Mouse (Mus musculus) midbrain, postnatal 0 days (tissue): ENCODE measurements around the gene Cdkn2a. TPM values are rescaled to one million over a fixed set of nuclear protein-coding genes. Genes with fewer than 3 reads are reported as not detected.
A peak's percentile ranks its signal among the peaks of the same experiment; 100 is the strongest.

Experiments
- ATAC-seq: fragments of 200-750 bp; cut with Nextera tagmentation; 2 replicates; pipeline ENCODE4 v1.8.0; 2017; ENCODE audit warnings: moderate number of reproducible peaks, mild to moderate bottlenecking, moderate TSS enrichment, moderate library complexity; ENCODE audit not compliant: low FRiP score
- DNase-seq: peaks from one replicate; pipeline ENCODE4 v3.0.0-alpha.2; 2015; ENCODE audit warnings: low spot score
- H3K27ac ChIP-seq: fragments of 300-500 bp; sonication (generic); 2 replicates; pipeline ENCODE4 v1.5.1; 2014; ENCODE audit warnings: low read depth, mild to moderate bottlenecking, low read length, mixed read lengths
- H3K27me3 ChIP-seq: fragments of 300-500 bp; sonication (generic); 2 replicates; pipeline ENCODE4 v1.6.1; 2014; ENCODE audit warnings: low read length, control low read depth, mixed read lengths; ENCODE audit not compliant: insufficient read depth
- H3K36me3 ChIP-seq: fragments of 300-500 bp; sonication (generic); 2 replicates; pipeline ENCODE4 v1.6.1; 2014; ENCODE audit warnings: low read length, control low read depth, mixed read lengths; ENCODE audit not compliant: insufficient read depth
- H3K4me1 ChIP-seq: fragments of 300-500 bp; sonication (generic); 2 replicates; pipeline ENCODE4 v1.6.1; 2014; ENCODE audit warnings: mild to moderate bottlenecking, control low read depth, antibody characterized with exemption, low read length, mixed read lengths; ENCODE audit not compliant: insufficient read depth
- H3K4me2 ChIP-seq: fragments of 300-500 bp; sonication (generic); 2 replicates; pipeline ENCODE4 v1.6.1; 2014; ENCODE audit warnings: low read depth, mild to moderate bottlenecking, low read length, mixed read lengths; ENCODE audit not compliant: poor library complexity, severe bottlenecking
- H3K4me3 ChIP-seq: fragments of 300-500 bp; sonication (generic); 2 replicates; pipeline ENCODE4 v1.5.1; 2014; ENCODE audit warnings: low read depth, mild to moderate bottlenecking, low read length, moderate library complexity
- H3K9ac ChIP-seq: fragments of 300-500 bp; sonication (generic); replicated peaks from 2 replicates; pipeline ENCODE4 v1.6.1; 2014; ENCODE audit warnings: mild to moderate bottlenecking, low read length, moderate library complexity, mixed read lengths; ENCODE audit not compliant: poor library complexity, severe bottlenecking
- H3K9me3 ChIP-seq: fragments of 300-500 bp; sonication (generic); 2 replicates; pipeline ENCODE4 v1.6.1; 2016; ENCODE audit warnings: low read length, control low read depth
- CTCF ChIP-seq: IDR thresholded peaks from 2 replicates; pipeline ENCODE4 v1.5.1; 2016; ENCODE audit warnings: antibody characterized with exemption, mild to moderate bottlenecking
- WGBS: fragments of 180-500 bp; shearing (Covaris S2); extraction: QIAGEN DNeasy Blood & Tissue Kit; methylation state at CpG from one replicate; pipeline ENCODE4 v1.1.7; 2014; 5-methylcytosine and 5-hydroxymethylcytosine counted together
- polyA plus RNA-seq: library from polyadenylated mRNA; unstranded; fragments of >200 nt; fragmentation: Nextera tagmentation; extraction: Ambion mirVana; gene quantifications from 2 replicates; pipeline ENCODE4 v1.2.1, GENCODE M21; 2015
- total RNA-seq: library from RNA; depleted of rRNA; stranded (reverse); fragments of >200 nt; gene quantifications from 2 replicates; pipeline ENCODE4 v1.2.3, GENCODE M21; 2014; rRNA removed

The Cdkn2a gene
- total RNA-seq = not detected in 2 replicates
- not detected in 2 replicates for polyA plus RNA-seq

DNA sequence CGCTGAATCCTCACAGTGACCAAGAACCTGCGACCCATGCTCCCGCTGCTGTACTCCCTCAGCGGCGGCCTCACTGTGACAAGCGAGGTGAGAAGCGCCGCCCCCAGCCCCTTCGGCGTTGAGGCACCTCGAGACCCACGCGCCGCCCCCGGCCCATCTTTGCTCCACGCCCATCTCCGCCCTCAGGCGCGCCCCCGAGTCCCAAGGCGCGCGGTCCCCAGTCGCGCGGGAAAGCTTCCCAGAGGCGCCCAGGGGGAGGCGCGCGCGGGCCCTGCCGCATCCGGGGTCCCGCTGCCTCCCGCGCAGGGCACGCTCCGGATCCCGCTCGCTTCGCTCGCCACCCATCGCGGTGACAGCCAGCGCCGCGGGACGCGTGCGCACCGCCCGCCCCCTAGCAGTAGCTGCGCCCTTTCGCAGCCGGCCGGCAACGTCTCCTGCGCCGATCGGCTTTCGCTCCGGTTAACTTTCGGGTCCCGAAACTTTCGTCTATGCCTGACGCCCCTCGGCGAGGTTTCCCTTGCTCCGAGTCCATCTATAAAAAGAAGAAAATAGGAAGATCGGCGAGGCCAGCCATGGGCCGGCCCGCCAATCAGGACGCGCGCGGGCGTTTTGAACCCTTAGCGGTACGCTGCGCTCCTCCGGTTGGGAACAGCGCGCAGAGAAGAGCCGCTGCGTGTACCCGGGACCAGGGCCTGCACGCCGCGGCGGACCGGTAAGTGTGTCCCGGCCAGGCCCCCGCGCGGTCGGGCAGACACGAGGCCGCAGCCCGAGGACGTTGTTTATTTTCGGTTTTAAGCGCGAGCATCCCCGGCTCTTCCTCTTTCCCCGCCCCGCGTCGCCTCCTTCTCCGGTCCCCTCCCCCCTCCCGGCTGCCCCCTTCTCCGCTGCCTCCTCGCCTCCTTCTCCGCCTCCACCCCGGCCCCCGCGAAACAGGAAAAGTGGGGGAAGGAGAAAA lies at the start of gene Cdkn2a:
Gene Cdkn2a (minus strand): TSS at position 168 of the 955 bp plus-strand sequence.
- WGBS = under 1% methylated on average over 83 of the region's 117 CpGs
- peak within 1 kb of the TSS; percentile 47 for H3K4me3 ChIP-seq
- peak within 1 kb of the TSS; percentile 76 for H3K4me2 ChIP-seq
- H3K27ac ChIP-seq = no peak within 1 kb of the TSS
- ATAC-seq = peak; percentile 87
- H3K4me1 ChIP-seq = no peaks in the 10 kb centered on the region; the same call in 1 of the 2 replicates
- peaks cover 84% of the 10 kb centered on the region for H3K27me3 ChIP-seq
- no peaks in the 10 kb centered on the region for H3K36me3 ChIP-seq
- no peak; the same call in 1 of the 2 replicates for TF ChIP-seq CTCF
- peak within 1 kb of the TSS; percentile 44; the same call in 1 of the 2 replicates for H3K9ac ChIP-seq
- DNase-seq = peak; percentile 57
- H3K9me3 ChIP-seq = no peaks in the 10 kb centered on the region

- DNase-seq (no peak), ATAC-seq (no peak)
- peaks cover 53% of the 10 kb centered on the region for H3K27me3 ChIP-seq
- no peak overlapping the region for H3K4me2 ChIP-seq
- no peak overlapping the region for H3K9ac ChIP-seq
- no peaks in the 10 kb centered on the region for H3K9me3 ChIP-seq
- no peak for TF ChIP-seq CTCF
- H3K36me3 ChIP-seq = no peaks in the 10 kb centered on the region
- 31% methylated on average over 13 of the region's 13 CpGs for WGBS
- H3K27ac ChIP-seq = no peak overlapping the region
- H3K4me3 ChIP-seq = no peak overlapping the region
- no peaks in the 10 kb centered on the region for H3K4me1 ChIP-seq
Measured at GRCm38 (mm10) chr4:89313461-89313860, 19.0 kb upstream of the Cdkn2a start.

DNA sequence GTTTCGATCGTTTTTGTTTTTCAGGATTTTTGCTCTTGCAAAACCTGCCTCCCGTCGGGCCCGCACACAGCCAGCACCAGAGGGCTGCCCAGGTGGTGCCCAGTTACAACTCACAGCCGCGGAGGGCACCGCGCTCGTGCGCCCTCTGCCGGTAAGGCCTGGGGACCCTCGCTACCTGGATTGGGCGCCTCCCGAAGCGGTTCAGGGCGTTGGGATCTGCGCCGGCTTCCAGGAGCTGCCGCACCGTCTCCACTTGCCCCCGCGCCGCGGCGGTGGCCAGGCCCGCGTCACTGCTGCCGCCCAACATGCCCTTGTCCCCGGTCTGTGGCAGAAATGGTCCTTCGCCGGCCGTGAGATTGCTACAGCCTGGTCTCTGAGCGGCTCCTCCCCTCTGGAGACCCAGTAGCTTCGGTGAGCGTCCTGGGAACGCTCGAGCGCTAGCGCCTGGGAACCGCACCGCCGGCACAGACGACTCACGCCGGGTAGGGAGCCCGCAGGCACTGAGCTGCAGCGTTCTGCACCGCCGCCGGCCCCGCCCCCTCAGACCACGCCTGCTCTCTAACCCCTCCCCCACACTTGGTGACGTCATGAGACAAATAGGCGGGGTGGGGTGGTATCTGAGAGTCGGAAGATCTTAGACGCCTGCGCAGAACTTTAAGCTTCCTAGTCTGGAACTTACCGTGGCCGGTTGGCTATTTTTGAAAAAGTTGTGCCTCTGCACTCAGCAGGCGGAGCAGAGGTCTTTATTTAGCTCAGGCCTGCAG lies 16.2 kb upstream of the Cdkn2a start, which contains the start of gene Cdkn2b:
Gene Cdkn2b (minus strand): TSS at position 549 of the 764 bp plus-strand sequence.
- H3K9ac ChIP-seq = no peak within 1 kb of the TSS
- H3K36me3 ChIP-seq = no peaks in the 10 kb centered on the region
- peak within 1 kb of the TSS; percentile 33 for H3K4me3 ChIP-seq
- WGBS = under 1% methylated on average over 61 of the region's 61 CpGs
- DNase-seq = peak; percentile 50
- H3K4me1 ChIP-seq = no peaks in the 10 kb centered on the region
- peaks cover 77% of the 10 kb centered on the region for H3K27me3 ChIP-seq
- peak; percentile 67 for TF ChIP-seq CTCF
- ATAC-seq = peak; percentile 84
- H3K4me2 ChIP-seq = peak within 1 kb of the TSS; percentile 49
- no peak within 1 kb of the TSS for H3K27ac ChIP-seq
- H3K9me3 ChIP-seq = no peaks in the 10 kb centered on the region

DNA sequence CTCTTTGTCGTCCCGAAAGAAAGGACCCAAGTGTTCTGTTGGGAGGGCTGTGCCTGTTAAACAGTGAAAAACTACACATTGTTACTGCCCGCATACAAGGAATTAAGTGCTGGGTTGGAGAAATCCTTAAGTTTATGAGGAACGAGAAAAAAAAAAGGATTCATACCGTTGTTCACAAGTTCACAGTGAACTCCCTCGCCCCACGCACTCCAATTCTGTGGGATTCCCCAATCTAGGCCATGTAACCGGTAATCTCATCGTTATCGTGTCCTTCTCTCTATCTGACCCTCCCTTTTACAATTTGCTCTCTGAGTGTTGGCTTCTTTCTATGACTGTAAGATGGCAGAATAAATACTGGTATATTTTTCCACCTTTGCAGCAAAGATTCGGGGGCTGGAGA lies 15.5 kb upstream of the Cdkn2a start:
- Histone ChIP-seq H3K4me3 (peak overlapping the region; percentile 33), H3K4me1 (no peaks in the 10 kb centered on the region), H3K27me3 (peaks cover 78% of the 10 kb centered on the region), H3K27ac (no peak overlapping the region), H3K9me3 (no peaks in the 10 kb centered on the region), H3K36me3 (no peaks in the 10 kb centered on the region), H3K9ac (no peak overlapping the region), H3K4me2 (peak overlapping the region; percentile 49; the same call in 1 of the 2 replicates)
- ATAC-seq (no peak), DNase-seq (no peak)
- WGBS = 2% methylated on average over 11 of the region's 11 CpGs
- no peak for TF ChIP-seq CTCF

DNA sequence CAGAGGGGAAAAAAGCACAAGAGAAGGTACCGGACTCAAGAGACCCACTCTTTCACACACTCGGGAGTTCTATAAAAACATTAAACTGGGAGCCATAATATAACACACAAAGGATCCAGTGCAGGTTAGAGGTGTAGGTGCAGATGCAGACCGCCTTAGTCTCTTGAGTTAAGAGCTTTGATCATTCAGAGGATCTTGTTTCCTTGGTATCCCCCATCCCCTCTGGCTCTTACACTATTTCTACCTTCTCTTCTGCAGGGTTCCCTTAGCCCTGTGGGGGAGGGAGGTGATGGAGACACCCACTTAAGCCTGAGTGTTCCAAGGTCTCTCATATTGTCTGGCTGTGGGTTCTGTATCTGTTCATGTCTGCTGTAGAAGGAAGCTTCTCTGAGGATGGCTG lies 13.5 kb upstream of the Cdkn2a start:
- no peak for TF ChIP-seq CTCF
- no peak overlapping the region for H3K4me2 ChIP-seq
- no peaks in the 10 kb centered on the region for H3K9me3 ChIP-seq
- no peak overlapping the region for H3K27ac ChIP-seq
- ATAC-seq = no peak
- H3K4me3 ChIP-seq = no peak overlapping the region
- no peak for DNase-seq
- H3K36me3 ChIP-seq = no peaks in the 10 kb centered on the region
- H3K4me1 ChIP-seq = no peaks in the 10 kb centered on the region
- H3K9ac ChIP-seq = no peak overlapping the region
- H3K27me3 ChIP-seq = peaks cover 83% of the 10 kb centered on the region
- 11% methylated on average over 3 of the region's 3 CpGs for WGBS
